Mouse (Mus musculus) neural tube, embryonic 10.5 days (tissue): ENCODE results near the gene Pdhx.

Source experiments
- DNase-seq: peaks from one replicate; pipeline ENCODE4 v3.0.0-alpha.2; 2017; ENCODE audit warnings: low spot score; ENCODE audit errors: extremely low spot score

Pdhx gene

DNA sequence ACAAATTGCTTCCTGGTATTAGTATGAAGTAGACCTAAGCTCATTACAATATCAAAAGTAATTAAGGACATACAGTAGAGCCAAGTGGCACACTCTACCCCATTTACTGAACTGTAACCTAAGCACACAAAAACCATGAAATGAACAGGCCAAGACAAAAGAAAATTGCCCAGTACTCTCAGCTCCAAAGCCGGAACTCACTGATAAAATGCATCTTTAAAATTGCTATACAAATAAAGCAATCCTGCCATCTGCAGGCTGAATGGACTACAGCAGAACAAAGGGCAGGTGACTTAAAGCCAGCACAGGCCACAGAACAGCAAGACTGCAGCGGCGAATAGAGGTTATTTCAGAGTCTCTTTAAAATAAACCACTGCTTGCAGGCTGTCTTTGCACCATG, 10.4 kb downstream of the Pdhx start:
- no peak for DNase-seq

- no peak for DNase-seq
Measured at GRCm38 (mm10) chr2:103058266-103058665, 15.0 kb downstream of the Pdhx start.

DNA sequence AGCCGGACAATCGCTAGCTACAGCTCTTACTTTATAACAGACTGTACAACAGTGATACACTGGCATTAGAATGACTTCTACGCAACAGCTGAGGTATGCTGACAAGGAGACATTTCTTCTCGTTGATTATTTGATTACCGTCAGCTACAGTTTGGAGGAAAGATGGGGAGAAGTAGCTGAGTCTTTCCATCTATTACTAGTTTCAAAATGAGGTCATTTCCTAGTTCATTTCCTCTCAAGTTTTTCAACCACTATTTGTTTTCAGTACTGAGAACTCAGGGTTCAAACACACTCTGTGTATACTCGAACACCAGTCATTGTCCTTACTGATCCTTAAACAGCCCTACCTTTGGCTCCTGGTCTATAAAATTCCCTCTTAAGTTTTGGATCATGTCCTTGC, 17.5 kb downstream of the Pdhx start:
- no peak for DNase-seq

GRCm38 (mm10) chr2:103051937-103052893, 21.1 kb downstream of the Pdhx start:
- no peak for DNase-seq

DNA sequence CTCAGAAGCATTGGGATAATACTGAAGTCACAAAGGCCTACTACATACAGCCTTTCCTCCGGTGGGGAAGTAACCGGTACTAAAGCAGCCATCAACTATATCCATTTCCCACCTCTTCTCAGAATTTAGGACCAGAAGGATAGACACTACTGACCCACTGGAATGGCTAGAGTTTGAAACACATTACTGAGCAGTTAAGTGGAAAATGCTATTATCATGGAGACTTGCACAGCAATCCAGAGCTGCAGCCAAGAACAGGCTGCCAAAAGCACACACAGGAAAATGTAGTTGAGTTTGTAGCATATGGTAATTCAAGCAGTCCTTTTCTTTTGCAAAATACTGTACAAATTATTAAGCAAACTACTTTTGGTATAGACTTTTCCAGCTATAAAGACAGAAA, 28.0 kb downstream of the Pdhx start:
- DNase-seq: no peak

DNA sequence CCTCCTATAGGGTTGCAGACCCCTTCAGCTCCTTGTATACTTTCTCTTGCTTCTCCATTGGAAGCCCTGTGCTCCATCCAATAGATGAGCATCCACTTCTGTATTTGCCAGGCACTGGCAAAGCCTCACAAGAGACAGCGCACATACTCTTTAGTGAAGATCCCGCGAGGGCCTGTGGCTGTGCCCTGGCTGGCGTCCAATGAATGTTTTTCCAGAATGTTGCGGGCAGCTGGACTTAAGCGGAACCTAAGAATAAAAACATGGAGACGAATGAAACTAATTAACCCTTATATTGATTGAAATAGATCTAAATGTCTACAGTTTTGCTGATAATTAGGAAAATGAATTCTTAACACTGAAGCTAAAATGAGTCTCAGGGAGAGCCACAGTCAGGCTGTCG, 32.4 kb downstream of the Pdhx start:
- DNase-seq: no peak

- no peak for DNase-seq
Measured at GRCm38 (mm10) chr2:103037831-103038230, 35.5 kb downstream of the Pdhx start.

DNA sequence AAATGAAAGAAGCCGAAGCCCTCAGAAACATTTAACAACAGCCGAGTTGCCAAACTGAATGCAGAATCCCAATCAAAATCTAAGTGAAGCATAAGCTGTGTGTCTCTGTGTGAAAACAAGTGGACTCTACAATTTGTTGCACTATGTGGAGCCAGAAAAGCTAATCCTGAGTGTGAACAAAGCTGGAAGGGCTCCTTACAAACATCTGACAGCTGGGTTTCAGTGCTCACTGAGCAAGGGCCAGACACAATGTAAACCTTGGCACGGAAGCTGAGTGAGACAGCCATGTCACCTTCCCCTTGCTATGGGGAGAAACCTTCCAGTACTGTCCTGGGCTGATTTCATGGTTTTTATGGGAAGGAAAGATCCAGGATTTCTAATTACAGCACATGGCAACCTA, 50.6 kb downstream of the Pdhx start:
- no peak for DNase-seq

- no peak for DNase-seq
Measured at GRCm38 (mm10) chr2:103020191-103020987, 52.9 kb downstream of the Pdhx start.

DNA sequence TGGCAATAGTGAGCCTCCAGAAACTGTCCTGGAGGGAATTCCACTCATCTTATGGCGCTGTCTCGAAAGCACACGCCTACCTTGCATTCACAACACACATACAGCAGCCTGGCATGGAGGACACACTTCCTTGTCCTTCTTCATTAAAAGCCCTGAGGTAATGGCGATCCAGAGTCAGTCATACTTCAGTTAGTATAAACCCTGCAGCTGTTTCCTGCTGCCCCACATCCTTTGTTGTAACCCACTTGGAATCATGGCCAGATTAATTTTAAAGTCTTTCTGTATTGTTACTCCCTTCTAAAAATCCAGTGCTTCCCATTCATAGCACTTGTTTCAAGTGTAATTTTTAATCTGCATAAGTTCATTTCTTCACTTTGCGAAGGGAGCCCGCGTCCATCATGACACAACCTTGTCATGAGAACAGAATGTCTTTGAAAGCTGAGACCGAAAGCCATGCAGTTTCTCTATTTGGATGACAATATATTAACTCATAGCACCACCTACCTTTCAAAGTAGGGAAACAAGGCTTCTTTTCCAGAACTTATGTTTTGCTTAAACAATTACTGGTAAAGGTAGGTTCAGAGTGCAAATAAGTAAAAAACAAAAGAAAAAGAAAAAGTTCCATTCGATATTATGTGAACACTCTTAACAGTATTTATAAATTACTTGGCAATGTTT, 54.4 kb downstream of the Pdhx start:
- DNase-seq: no peak

GRCm38 (mm10) chr2:103017391-103017824, 55.9 kb downstream of the Pdhx start:
- DNase-seq: no peak

DNA sequence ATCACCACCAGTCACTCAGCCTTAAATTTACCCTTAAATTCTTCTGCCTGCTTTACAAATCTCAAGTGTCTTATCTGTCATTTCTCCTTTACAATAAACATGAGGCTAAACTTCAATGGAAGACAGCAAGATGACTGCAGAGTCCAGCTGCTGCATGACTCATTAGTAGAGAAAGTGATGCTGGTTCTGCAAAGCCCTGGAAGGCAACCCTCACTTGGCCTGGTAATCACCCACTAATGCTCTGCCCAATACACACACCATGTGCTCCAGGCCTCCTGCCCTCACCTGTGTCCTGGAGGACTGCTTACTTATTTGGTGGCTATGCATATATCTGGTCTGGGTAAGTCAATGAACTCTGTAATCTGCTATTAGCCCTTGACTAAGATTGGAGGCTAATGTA, 57.2 kb downstream of the Pdhx start:
- no peak for DNase-seq

GRCm38 (mm10) chr2:103012782-103013575, 60.3 kb downstream of the Pdhx start:
- no peak for DNase-seq

GRCm38 (mm10) chr2:103008221-103008620, 65.1 kb downstream of the Pdhx start:
- no peak for DNase-seq

- DNase-seq: no peak
Measured at GRCm38 (mm10) chr2:103004599-103004998, 68.7 kb downstream of the Pdhx start.

- DNase-seq: no peak
Measured at GRCm38 (mm10) chr2:102999153-102999575, 74.1 kb downstream of the Pdhx start.

- no peak for DNase-seq
Measured at GRCm38 (mm10) chr2:102998356-102998755, 75.0 kb downstream of the Pdhx start.

DNA sequence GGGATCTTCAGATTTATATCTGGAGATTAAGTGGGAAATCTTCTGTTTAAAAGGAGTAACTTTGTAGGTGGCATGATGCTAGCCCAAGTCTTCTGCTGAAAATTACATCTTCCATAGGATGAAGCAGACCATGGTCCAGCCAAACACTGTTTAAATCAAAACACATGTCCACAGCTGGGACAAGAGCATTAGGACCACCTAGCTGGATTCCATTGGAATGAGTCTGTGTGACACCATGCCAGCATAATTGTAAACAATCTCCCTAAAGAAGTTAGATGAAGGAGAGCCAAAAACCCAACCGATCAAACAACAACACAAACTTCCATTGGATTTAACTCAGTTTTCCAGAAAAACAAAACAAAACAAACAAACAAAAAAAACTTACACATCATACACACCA, 75.4 kb downstream of the Pdhx start:
- DNase-seq: no peak

GRCm38 (mm10) chr2:102993841-102994607, 79.3 kb downstream of the Pdhx start:
- no peak for DNase-seq

DNA sequence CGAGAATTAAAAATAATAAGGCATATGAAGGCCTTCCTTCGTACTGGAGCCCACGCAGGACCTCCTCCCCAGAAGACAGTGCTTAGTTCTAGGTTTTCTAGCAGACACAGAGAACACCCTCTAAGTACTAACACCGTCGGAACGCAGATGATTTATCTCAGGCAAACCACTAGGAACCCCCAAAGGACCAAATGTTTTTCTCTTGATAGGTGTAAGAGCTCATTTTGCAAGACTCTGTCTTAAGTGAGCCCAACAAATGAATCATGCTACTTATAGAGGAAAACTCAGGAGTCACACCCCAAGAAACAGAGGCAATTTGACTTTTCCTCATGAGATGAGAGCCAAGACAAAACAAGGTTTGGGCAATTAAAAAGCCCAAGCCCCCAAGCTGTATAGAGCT, 80.9 kb downstream of the Pdhx start:
- DNase-seq: no peak
